Mouse (Mus musculus) cerebellum, adult (tissue): Measurements from ENCODE around the gene Gm21083.
A peak's percentile ranks its signal among the peaks of the same experiment; 100 is the strongest.
"Not testable (repeated sequence)": the region's sequence is repeated elsewhere in the genome, so short reads cannot be mapped to it uniquely, and the experiment has no call there.

Experiments
- ATAC-seq: cut with Nextera tagmentation; 2 replicates; pipeline ENCODE4 v1.9.2; 2017; ENCODE audit warnings: mild to moderate bottlenecking, moderate library complexity, mixed read lengths; ENCODE audit not compliant: insufficient number of reproducible peaks, low FRiP score, low TSS enrichment

Gene Gm21083

GRCm38 (mm10) chr5:15577033-15577432 lies at the start of gene Gm21083:
Gene Gm21083 (plus strand): TSS chr5:15577333.
- ATAC-seq = not testable (repeated sequence)

GRCm38 (mm10) chr5:15529122-15529521 lies 48.0 kb upstream of the Gm21083 start, which contains the start of gene Gm21190:
Gene Gm21190 (minus strand): TSS chr5:15529222.
- ATAC-seq = not testable (repeated sequence)

- ATAC-seq = not testable (repeated sequence)
Measured at GRCm38 (mm10) chr5:15548642-15549041, 28.5 kb upstream of the Gm21083 start.

- ATAC-seq = not testable (repeated sequence)
Measured at GRCm38 (mm10) chr5:15549134-15549533, 28.0 kb upstream of the Gm21083 start.

- not testable (repeated sequence) for ATAC-seq
Measured at GRCm38 (mm10) chr5:15549606-15550005, 27.5 kb upstream of the Gm21083 start.

GRCm38 (mm10) chr5:15558654-15559053 lies 18.5 kb upstream of the Gm21083 start:
- not testable (repeated sequence) for ATAC-seq

- peak; percentile 56 for ATAC-seq
Measured at GRCm38 (mm10) chr5:15561425-15562264, 15.5 kb upstream of the Gm21083 start.

GRCm38 (mm10) chr5:15573735-15574134 lies 3.4 kb upstream of the Gm21083 start:
- not testable (repeated sequence) for ATAC-seq

GRCm38 (mm10) chr5:15586351-15586750 lies 9.2 kb downstream of the Gm21083 start:
- not testable (repeated sequence) for ATAC-seq

- ATAC-seq = not testable (repeated sequence)
Measured at GRCm38 (mm10) chr5:15588291-15588690, 11.2 kb downstream of the Gm21083 start.

- ATAC-seq = not testable (repeated sequence)
Measured at GRCm38 (mm10) chr5:15590635-15591034, 13.5 kb downstream of the Gm21083 start.

GRCm38 (mm10) chr5:15591577-15591976 lies 14.4 kb downstream of the Gm21083 start:
- ATAC-seq = not testable (repeated sequence)

GRCm38 (mm10) chr5:15598831-15599230 lies 21.7 kb downstream of the Gm21083 start:
- ATAC-seq = not testable (repeated sequence)

- not testable (repeated sequence) for ATAC-seq
Measured at GRCm38 (mm10) chr5:15600342-15600741, 23.2 kb downstream of the Gm21083 start.

GRCm38 (mm10) chr5:15601481-15601880 lies 24.3 kb downstream of the Gm21083 start:
- ATAC-seq = 0 out of 2 replicates have a peak, but pooled peaks have one; percentile 41

GRCm38 (mm10) chr5:15601960-15602359 lies 24.8 kb downstream of the Gm21083 start:
- ATAC-seq = not testable (repeated sequence)

GRCm38 (mm10) chr5:15602424-15602947 lies 25.4 kb downstream of the Gm21083 start:
- ATAC-seq = not testable (repeated sequence)

GRCm38 (mm10) chr5:15603008-15603407 lies 25.9 kb downstream of the Gm21083 start:
- not testable (repeated sequence) for ATAC-seq

GRCm38 (mm10) chr5:15603585-15603984 lies 26.5 kb downstream of the Gm21083 start:
- ATAC-seq = peak; percentile 64; the same call in 1 of the 2 replicates

- 0 out of 2 replicates have a peak, but pooled peaks have one; percentile 45 for ATAC-seq
Measured at GRCm38 (mm10) chr5:15606677-15607076, 29.5 kb downstream of the Gm21083 start.

GRCm38 (mm10) chr5:15610695-15611094 lies 33.6 kb downstream of the Gm21083 start:
- ATAC-seq = not testable (repeated sequence)
